Mouse (Mus musculus) ES-Bruce4 (cell line): ENCODE data around the gene Apoa4.

Source experiments
- CTCF ChIP-seq: IDR thresholded peaks from one replicate; pipeline ENCODE4 v1.8.1; 2011; ENCODE audit warnings: low read depth, low read length
- POLR2A ChIP-seq: IDR thresholded peaks from one replicate; pipeline ENCODE4 v1.8.1; 2011; ENCODE audit warnings: low read length; ENCODE audit not compliant: insufficient read depth

GRCm38 (mm10) chr9:46228491-46228890 is 12.0 kb upstream of the Apoa4 start, which contains the start of gene Apoa1:
- TF ChIP-seq CTCF (peak; percentile 22), POLR2A (no peak)
